Mouse (Mus musculus) limb, embryonic 14.5 days (tissue): ENCODE data around the gene Evi2. TPM values are rescaled to one million over a fixed set of nuclear protein-coding genes. Genes with fewer than 3 reads are reported as not detected.

Experiments
- ATAC-seq: fragments of 200-750 bp; cut with Nextera tagmentation; 2 replicates; pipeline ENCODE4 v1.8.0; 2017; ENCODE audit warnings: low read depth, moderate number of reproducible peaks, moderate TSS enrichment; ENCODE audit not compliant: low FRiP score
- DNase-seq: peaks from one replicate; pipeline ENCODE4 v3.0.0-alpha.2; 2015; ENCODE audit warnings: low spot score
- H3K27ac ChIP-seq: fragments of 300-500 bp; sonication (generic); replicated peaks from 2 replicates; pipeline ENCODE4 v1.5.1; 2014; ENCODE audit warnings: low read depth, mild to moderate bottlenecking, low read length, moderate library complexity, mixed read lengths
- H3K27me3 ChIP-seq: fragments of 300-500 bp; sonication (generic); 2 replicates; pipeline ENCODE4 v1.6.1; 2014; ENCODE audit warnings: low read length, mixed read lengths; ENCODE audit not compliant: control insufficient read depth, insufficient read depth
- H3K36me3 ChIP-seq: fragments of 300-500 bp; sonication (generic); 2 replicates; pipeline ENCODE4 v1.6.1; 2014; ENCODE audit warnings: mild to moderate bottlenecking, low read length, moderate library complexity, mixed read lengths; ENCODE audit not compliant: control insufficient read depth, insufficient read depth
- H3K4me1 ChIP-seq: fragments of 300-500 bp; sonication (generic); 2 replicates; pipeline ENCODE4 v1.6.1; 2014; ENCODE audit warnings: antibody characterized with exemption, low read length, mixed read lengths; ENCODE audit not compliant: control insufficient read depth, insufficient read depth
- H3K4me2 ChIP-seq: fragments of 300-500 bp; sonication (generic); replicated peaks from 2 replicates; pipeline ENCODE4 v1.6.1; 2014; ENCODE audit warnings: low read depth, mild to moderate bottlenecking, low read length, moderate library complexity; ENCODE audit not compliant: severe bottlenecking
- H3K4me3 ChIP-seq: fragments of 300-500 bp; sonication (generic); replicated peaks from 2 replicates; pipeline ENCODE4 v1.5.1; 2014; ENCODE audit warnings: low read length
- H3K9ac ChIP-seq: fragments of 300-500 bp; sonication (generic); 2 replicates; pipeline ENCODE4 v1.6.1; 2014; ENCODE audit warnings: mild to moderate bottlenecking, low read depth, low read length, moderate library complexity; ENCODE audit not compliant: severe bottlenecking
- H3K9me3 ChIP-seq: fragments of 300-500 bp; sonication (generic); 2 replicates; pipeline ENCODE4 v1.6.1; 2016; ENCODE audit warnings: low read length; ENCODE audit not compliant: control insufficient read depth
- POLR2A ChIP-seq: fragments of 200-500 bp; IDR thresholded peaks from 2 replicates; pipeline ENCODE4 v1.8.0; 2012; ENCODE audit warnings: inconsistent platforms, mild to moderate bottlenecking, moderate library complexity, borderline replicate concordance; ENCODE audit not compliant: insufficient read depth, insufficient read length; ENCODE audit errors: extremely low read depth
- WGBS: fragments of 180-500 bp; shearing (Covaris S2); extraction: QIAGEN DNeasy Blood & Tissue Kit; methylation state at CpG from one replicate; pipeline ENCODE4 v1.1.7; 2014; 5-methylcytosine and 5-hydroxymethylcytosine counted together
- polyA plus RNA-seq, 2 experiments: library from polyadenylated mRNA; depleted of rRNA in 1 of 2; stranded (reverse) in 1 of 2; unstranded in 1 of 2; fragments of >200 nt; fragmentation: Nextera tagmentation in 1 of 2; extraction: Ambion mirVana in 1 of 2; gene quantifications; 2 replicates each; pipeline versions ENCODE4 v1.2.1 to v1.2.3; 2012 to 2014

Gene Evi2
- polyA plus RNA-seq, 2 experiments, result 0.16 to 0.84 TPM

GRCm38 (mm10) chr11:79568197-79568911, 38.0 kb upstream of the Evi2 start:
- no peak for ATAC-seq
- H3K9me3 ChIP-seq, result no peaks in the 10 kb centered on the region
- 87% methylated on average over 11 of the region's 11 CpGs for WGBS

GRCm38 (mm10) chr11:79566947-79567346, 36.6 kb upstream of the Evi2 start:
- DNase-seq (no peak), ATAC-seq (no peak)
- H3K27me3 ChIP-seq, result no peaks in the 10 kb centered on the region
- no peaks in the 10 kb centered on the region for H3K4me1 ChIP-seq
- H3K4me2 ChIP-seq, result no peak overlapping the region
- no peak for TF ChIP-seq POLR2A
- H3K36me3 ChIP-seq, result peaks cover 82% of the 10 kb centered on the region
- H3K9me3 ChIP-seq, result no peaks in the 10 kb centered on the region
- H3K4me3 ChIP-seq, result no peak overlapping the region
- no peak overlapping the region for H3K9ac ChIP-seq
- WGBS, result 41% methylated on average over 1 of the region's 1 CpGs
- no peak overlapping the region for H3K27ac ChIP-seq

More at GRCm38 (mm10) chr11:79568197-79568911, 38.0 kb upstream of the Evi2 start:
- no peak for DNase-seq
- Histone ChIP-seq H3K4me2 (no peak overlapping the region), H3K4me1 (no peaks in the 10 kb centered on the region), H3K27ac (no peak overlapping the region), H3K27me3 (no peaks in the 10 kb centered on the region), H3K36me3 (peaks cover 81% of the 10 kb centered on the region), H3K9ac (no peak overlapping the region), H3K4me3 (no peak overlapping the region)
- TF ChIP-seq POLR2A, result no peak

- Histone ChIP-seq H3K27ac (no peak overlapping the region), H3K4me2 (no peak overlapping the region), H3K4me1 (no peaks in the 10 kb centered on the region), H3K4me3 (no peak overlapping the region), H3K9ac (no peak overlapping the region), H3K27me3 (no peaks in the 10 kb centered on the region), H3K9me3 (no peaks in the 10 kb centered on the region), H3K36me3 (peaks cover 84% of the 10 kb centered on the region)
- ATAC-seq, result no peak
- no peak for TF ChIP-seq POLR2A
- no peak for DNase-seq
- WGBS, result 78% methylated on average over 7 of the region's 7 CpGs
Observed at GRCm38 (mm10) chr11:79563493-79563892, 33.1 kb upstream of the Evi2 start.

- no peak for ATAC-seq
- H3K4me2 ChIP-seq, result no peak overlapping the region
- no peaks in the 10 kb centered on the region for H3K4me1 ChIP-seq
- H3K9me3 ChIP-seq, result no peaks in the 10 kb centered on the region
- H3K4me3 ChIP-seq, result no peak overlapping the region
- H3K27me3 ChIP-seq, result no peaks in the 10 kb centered on the region
- WGBS, result 92% methylated on average over 4 of the region's 4 CpGs
- DNase-seq, result no peak
- no peak overlapping the region for H3K27ac ChIP-seq
- TF ChIP-seq POLR2A, result no peak
- peaks cover 79% of the 10 kb centered on the region for H3K36me3 ChIP-seq
- H3K9ac ChIP-seq, result no peak overlapping the region
Observed at GRCm38 (mm10) chr11:79560536-79560935, 30.1 kb upstream of the Evi2 start.

GRCm38 (mm10) chr11:79552622-79553021, 22.2 kb upstream of the Evi2 start:
- H3K4me2 ChIP-seq, result no peak overlapping the region

More at GRCm38 (mm10) chr11:79552622-79553021, 22.2 kb upstream of the Evi2 start:
- Histone ChIP-seq H3K27me3 (no peaks in the 10 kb centered on the region), H3K36me3 (peaks cover 87% of the 10 kb centered on the region), H3K4me1 (no peaks in the 10 kb centered on the region), H3K4me3 (no peak overlapping the region), H3K9ac (no peak overlapping the region), H3K27ac (no peak overlapping the region), H3K9me3 (no peaks in the 10 kb centered on the region)
- ATAC-seq, result no peak
- DNase-seq, result no peak
- 81% methylated on average over 1 of the region's 1 CpGs for WGBS
- TF ChIP-seq POLR2A, result no peak
